Mouse (Mus musculus): ENCODE measurements at regions not wholly inside any gene's neighbourhood (a gene's known extent, or its start where the extent isn't known, plus 50 kb on each side); places are given as distances from the start of the nearest gene placed in this dataset.

- no peak for DNase-seq
Observed at GRCm38 (mm10) chr7:63811816-63812215, 104.8 kb upstream of the E030018B13Rik start.

DNA sequence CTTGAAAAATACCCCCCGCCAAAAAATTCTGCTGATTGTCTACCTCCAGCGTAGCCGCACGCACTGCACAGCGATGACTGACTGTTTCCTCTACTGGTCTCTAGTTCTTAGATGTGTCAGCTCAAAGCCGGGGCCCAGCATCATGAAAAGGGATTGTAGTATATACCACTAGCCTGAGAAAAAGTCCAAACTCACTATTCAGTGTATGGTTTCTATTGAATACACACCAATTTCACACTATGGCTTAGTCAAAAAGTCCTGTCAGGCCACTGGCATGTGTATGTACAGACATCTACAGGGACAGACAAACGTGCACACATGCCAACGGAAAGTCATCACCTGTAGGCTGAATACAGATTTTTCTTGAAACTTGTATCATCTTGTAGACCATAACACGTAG is 101.1 kb upstream of the E030018B13Rik start:
- no peak for DNase-seq

- DNase-seq = peak; percentile 48
Observed at GRCm38 (mm10) chr7:63816056-63816941, 100.4 kb upstream of the E030018B13Rik start.

DNA sequence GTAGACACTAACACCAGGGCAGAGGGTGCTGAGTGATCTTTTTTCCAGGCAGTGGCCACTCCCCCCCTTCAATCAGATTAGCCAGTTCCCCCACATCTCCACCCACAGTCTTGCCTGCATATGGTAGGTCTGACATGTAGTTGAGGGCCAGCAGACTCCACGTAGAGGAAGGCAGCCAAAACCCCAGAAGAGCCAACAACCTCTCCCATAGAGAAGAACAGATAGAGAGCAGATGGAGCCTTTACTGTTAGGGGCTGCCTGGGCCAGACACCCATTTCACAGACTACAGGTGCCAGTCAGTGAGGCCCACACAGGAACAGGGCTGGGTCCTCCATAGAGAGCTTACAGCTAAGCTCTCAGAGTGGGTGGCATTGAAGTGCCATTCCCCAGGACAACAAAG is 99.2 kb upstream of the E030018B13Rik start:
- DNase-seq = no peak

GRCm38 (mm10) chr7:63818105-63818504 is 98.6 kb upstream of the E030018B13Rik start:
- no peak for DNase-seq

DNA sequence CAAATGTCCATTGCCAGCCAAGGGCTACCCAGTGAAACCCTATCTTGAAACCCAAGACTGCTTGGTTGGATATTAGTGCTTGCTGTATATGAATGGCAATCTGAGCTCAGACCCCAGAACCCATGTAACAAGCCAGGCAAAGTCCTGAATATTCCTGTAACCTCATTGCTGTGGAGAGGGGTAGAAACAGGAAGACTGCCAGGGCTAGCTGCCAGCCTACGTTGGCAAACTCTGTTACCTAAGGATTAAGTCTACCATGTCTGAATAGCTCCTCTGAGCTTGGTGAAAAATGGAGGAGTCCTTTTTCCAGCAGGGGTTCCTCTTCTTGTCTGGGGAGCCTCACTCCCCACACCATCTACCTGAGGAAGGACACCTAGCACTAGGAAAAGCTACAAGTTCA is 96.4 kb upstream of the E030018B13Rik start:
- no peak for DNase-seq

DNA sequence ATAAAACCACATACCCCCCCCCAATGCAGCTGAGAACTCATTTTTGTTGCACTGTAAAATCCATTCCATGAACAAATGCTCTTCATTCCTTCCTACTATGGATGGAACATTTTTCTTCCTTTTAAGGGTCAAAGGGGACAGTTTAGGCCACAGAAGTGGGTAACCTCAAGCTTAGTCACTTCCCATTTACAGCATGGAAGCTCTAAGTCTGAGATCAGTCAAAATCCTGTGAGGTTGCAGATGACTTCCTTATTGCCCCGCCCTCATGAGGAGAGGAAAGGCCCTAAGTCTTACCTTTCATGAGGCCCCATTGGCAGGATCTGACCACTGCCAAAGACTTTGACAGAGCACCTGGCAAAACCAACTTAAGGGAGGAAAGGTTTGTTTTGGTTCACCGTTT is 94.7 kb upstream of the E030018B13Rik start:
- no peak for DNase-seq

DNA sequence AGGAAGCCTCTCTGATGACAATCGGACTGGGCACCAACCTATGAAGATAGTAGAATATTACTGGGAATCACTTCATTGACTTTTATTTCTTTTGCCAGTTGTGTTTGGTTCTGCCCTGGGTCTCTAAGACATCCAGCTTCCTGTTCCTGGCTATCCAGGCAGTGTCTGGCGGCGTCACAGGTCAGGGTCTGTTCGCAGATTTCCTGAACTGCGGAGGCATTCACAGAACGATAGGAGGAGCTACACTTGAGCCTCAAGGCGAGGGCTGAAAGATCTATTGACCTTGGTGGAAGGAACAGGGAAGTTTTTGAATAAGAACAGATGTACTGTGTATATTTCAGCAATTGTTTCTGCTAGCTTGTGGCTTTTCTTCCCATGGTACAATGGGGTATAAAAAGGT is 92.6 kb upstream of the E030018B13Rik start:
- DNase-seq = peak; percentile 47

DNA sequence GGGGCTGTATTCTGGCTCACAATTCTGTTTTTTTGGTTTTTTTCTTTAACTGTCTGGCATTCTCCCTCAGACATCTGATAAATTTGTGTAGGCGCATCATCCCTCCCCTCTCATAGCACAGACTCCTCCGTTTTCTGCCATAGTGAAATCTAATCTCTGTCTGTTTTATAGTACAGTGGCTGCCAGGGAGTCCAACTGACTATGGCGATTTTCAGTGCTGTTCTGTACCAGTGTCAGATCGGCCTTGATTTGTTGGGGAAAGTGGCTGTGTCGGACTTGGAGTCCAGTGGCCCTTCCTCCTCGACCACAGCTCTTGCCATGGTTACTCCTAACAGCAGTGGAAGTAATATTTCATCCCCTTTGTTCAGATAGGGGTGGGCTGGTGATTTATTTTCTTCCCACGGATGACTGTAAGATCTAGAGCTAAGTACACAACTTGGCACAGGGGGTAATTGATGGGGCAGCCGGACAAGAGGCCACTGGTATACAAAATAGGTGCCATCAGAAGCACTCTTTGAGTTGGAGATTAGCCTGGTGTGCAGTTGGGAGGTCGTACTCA is 87.2 kb upstream of the E030018B13Rik start:
- no peak for DNase-seq

DNA sequence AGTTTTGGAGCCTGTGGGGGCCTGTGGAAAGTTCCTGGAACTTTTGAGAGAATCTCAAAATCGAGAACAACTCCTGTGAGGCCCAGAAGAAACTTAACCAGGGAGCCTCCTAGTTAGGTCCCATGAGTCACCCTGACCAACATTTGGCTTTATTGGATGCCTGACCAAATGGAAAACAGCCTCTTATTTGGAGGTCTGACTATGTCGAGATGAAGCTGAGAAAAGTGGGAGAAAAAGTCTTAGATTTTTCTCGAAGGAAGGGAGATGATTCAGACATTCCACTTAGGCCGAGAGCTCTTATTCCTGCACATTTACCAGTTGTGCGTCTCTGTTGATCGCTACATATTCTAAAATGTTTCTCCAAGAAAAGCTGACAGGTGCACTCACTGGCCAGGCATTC is 83.0 kb upstream of the E030018B13Rik start:
- no peak for DNase-seq

DNA sequence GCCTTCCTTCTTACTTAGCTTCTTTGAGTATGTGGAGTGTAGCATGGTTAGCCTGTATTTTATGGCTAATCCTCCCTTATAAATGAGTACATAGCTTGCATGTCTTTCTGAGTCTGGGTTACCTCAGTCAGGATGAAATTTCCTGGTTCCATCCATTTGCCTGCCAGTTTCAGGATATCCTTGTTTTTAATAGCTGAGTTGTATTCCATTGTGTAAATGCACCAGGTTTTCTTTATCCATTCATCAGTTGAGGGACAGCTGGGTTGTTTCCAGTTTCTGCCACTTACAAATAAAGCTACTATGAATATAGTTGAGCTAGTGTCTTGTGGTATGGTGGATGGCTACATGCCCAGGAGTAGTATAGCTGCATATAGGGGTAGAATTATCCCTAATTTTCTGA is 80.7 kb upstream of the E030018B13Rik start:
- DNase-seq = no peak
